Mouse (Mus musculus): ENCODE data around the gene Pram1.
A peak's percentile ranks its signal among the peaks of the same experiment; 100 is the strongest.

The Pram1 gene

GRCm38 (mm10) chr17:33673837-33674236 is 36.0 kb downstream of the Pram1 start:
- DNase-seq, result no peak

- DNase-seq, result no peak
These were observed 37.6 kb downstream of the Pram1 start for GRCm38 (mm10) chr17:33675452-33675851.

- DNase-seq, result no peak
These were observed 38.2 kb downstream of the Pram1 start for GRCm38 (mm10) chr17:33676086-33676485.

GRCm38 (mm10) chr17:33678771-33679170 is 40.9 kb downstream of the Pram1 start:
- DNase-seq, result no peak

GRCm38 (mm10) chr17:33681767-33682166 is 43.9 kb downstream of the Pram1 start:
- no peak for DNase-seq

- DNase-seq, result peak; percentile 85
These were observed 46.9 kb downstream of the Pram1 start for GRCm38 (mm10) chr17:33684671-33685231.

GRCm38 (mm10) chr17:33685249-33685653 is 47.4 kb downstream of the Pram1 start:
- DNase-seq, result peak; percentile 100

- DNase-seq, result no peak
These were observed 48.9 kb downstream of the Pram1 start, which contains the start of gene Hnrnpm for GRCm38 (mm10) chr17:33686760-33687159. Hnrnpm (minus strand) TSS chr17:33686860.
